Mouse (Mus musculus): ENCODE data around the gene Prrx1. TPM values are rescaled to one million over a fixed set of nuclear protein-coding genes. Genes with fewer than 3 reads are reported as not detected.

The Prrx1 gene
- polyA plus RNA-seq, 1 experiment from 2014 or later, result 5.7 TPM

DNA sequence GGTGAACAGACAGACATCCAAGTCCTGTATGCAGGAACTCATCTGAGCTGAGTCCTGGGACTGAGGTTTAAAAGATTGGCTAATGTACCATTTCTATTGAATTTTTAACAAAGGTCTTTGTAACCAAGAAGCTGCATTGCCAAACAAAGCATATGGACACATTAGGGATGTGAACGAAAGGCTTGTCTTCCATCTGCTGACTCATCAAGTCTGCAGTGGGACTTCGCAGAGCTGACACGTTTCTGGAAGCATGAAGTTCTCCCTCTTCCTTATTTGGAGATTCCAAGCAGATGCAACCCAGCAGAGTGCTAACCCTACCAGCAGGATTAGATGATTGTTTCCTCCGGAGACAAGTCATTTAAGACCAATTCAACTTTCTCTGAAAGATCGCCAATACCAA is 61.2 kb downstream of the Prrx1 start:
- H3K9me3 ChIP-seq (ENCODE audit: control insufficient read depth, low read length), result no peaks in the 10 kb centered on the region
- no peak overlapping the region for H3K27ac ChIP-seq (ENCODE audit: low read length)
- ATAC-seq, result no peak
- H3K9ac ChIP-seq (ENCODE audit: low read depth, low read length), result no peak overlapping the region
- H3K4me1 ChIP-seq (ENCODE audit: control insufficient read depth, insufficient read depth, low read length), result no peaks in the 10 kb centered on the region
- no peaks in the 10 kb centered on the region for H3K36me3 ChIP-seq (ENCODE audit: control insufficient read depth, insufficient read depth, low read length)
- H3K4me2 ChIP-seq (ENCODE audit: low read depth, low read length), result no peak overlapping the region
- 62% methylated on average over 5 of the region's 5 CpGs for WGBS
- no peak overlapping the region for H3K4me3 ChIP-seq (ENCODE audit: low read length)
- no peaks in the 10 kb centered on the region for H3K27me3 ChIP-seq (replicated peaks; ENCODE audit: control insufficient read depth, insufficient read depth, low read length)

DNA sequence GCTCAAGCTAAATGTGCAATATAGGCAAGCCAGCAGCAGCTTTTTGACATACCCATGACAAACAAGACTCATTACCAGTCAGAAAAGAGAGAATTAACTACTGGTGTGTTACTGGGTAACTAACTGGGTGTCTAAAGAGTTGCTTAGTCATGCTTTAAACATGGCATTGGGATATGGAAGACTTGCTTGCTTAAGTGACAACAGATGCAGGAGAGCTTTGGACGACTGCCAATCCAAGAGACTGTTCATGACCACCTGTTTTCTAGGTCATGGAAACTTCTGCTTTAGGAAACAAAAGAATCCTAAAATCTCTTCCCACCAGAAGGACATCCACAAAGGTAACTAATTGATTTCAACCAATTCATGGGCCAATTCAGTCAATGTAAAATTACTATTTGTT is 61.7 kb downstream of the Prrx1 start:
- no peaks in the 10 kb centered on the region for H3K36me3 ChIP-seq (ENCODE audit: control insufficient read depth, insufficient read depth, low read length)
- ATAC-seq, result no peak
- H3K4me3 ChIP-seq (ENCODE audit: low read length), result no peak overlapping the region
- no peak overlapping the region for H3K4me2 ChIP-seq (ENCODE audit: low read depth, low read length)
- H3K27ac ChIP-seq (ENCODE audit: low read length), result no peak overlapping the region
- H3K9ac ChIP-seq (ENCODE audit: low read depth, low read length), result no peak overlapping the region
- no peaks in the 10 kb centered on the region for H3K9me3 ChIP-seq (ENCODE audit: control insufficient read depth, low read length)
- no peaks in the 10 kb centered on the region for H3K27me3 ChIP-seq (replicated peaks; ENCODE audit: control insufficient read depth, insufficient read depth, low read length)
- H3K4me1 ChIP-seq (ENCODE audit: control insufficient read depth, insufficient read depth, low read length), result no peaks in the 10 kb centered on the region
- WGBS, result 97% methylated on average over 1 of the region's 1 CpGs

GRCm38 (mm10) chr1:163238950-163239349 is 74.6 kb downstream of the Prrx1 start:
- H3K36me3 ChIP-seq (ENCODE audit: control insufficient read depth, insufficient read depth, low read length), result no peaks in the 10 kb centered on the region
- H3K9ac ChIP-seq (ENCODE audit: low read depth, low read length), result no peak overlapping the region
- no peaks in the 10 kb centered on the region for H3K27me3 ChIP-seq (replicated peaks; ENCODE audit: control insufficient read depth, insufficient read depth, low read length)
- H3K27ac ChIP-seq (ENCODE audit: low read length), result no peak overlapping the region
- WGBS, result 63% methylated on average over 4 of the region's 4 CpGs
- no peak overlapping the region for H3K4me2 ChIP-seq (ENCODE audit: low read depth, low read length)
- no peak overlapping the region for H3K4me3 ChIP-seq (ENCODE audit: low read length)
- no peaks in the 10 kb centered on the region for H3K4me1 ChIP-seq (ENCODE audit: control insufficient read depth, insufficient read depth, low read length)
- no peak for ATAC-seq
- H3K9me3 ChIP-seq (ENCODE audit: control insufficient read depth, low read length), result no peaks in the 10 kb centered on the region

DNA sequence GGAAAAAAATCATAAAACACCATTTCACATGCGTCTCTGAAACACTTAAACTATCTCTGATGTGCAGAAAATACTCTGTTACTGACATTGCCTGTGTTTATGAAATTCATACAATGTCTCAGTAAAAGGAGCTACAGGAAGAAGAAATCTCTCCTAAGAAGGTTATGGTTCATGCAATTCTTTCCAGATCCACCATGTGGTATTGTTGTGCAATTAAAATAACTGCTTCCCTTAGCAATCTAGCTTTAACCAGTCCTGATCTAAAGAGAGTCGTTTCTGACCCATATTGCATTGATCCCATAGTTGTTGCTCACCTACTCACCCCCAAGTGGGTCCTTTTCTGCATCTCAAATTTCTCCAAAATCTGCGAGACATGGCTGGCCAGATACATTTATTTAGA is 82.3 kb downstream of the Prrx1 start:
- no peak overlapping the region for H3K4me2 ChIP-seq (ENCODE audit: low read depth, low read length)
- no peak overlapping the region for H3K4me3 ChIP-seq (ENCODE audit: low read length)
- H3K9me3 ChIP-seq (ENCODE audit: control insufficient read depth, low read length), result no peaks in the 10 kb centered on the region
- no peak overlapping the region for H3K27ac ChIP-seq (ENCODE audit: low read length)
- H3K36me3 ChIP-seq (ENCODE audit: control insufficient read depth, insufficient read depth, low read length), result no peaks in the 10 kb centered on the region
- no peak for ATAC-seq
- WGBS, result 73% methylated on average over 3 of the region's 3 CpGs
- H3K9ac ChIP-seq (ENCODE audit: low read depth, low read length), result no peak overlapping the region
- no peaks in the 10 kb centered on the region for H3K27me3 ChIP-seq (replicated peaks; ENCODE audit: control insufficient read depth, insufficient read depth, low read length)
- H3K4me1 ChIP-seq (ENCODE audit: control insufficient read depth, insufficient read depth, low read length), result no peaks in the 10 kb centered on the region

DNA sequence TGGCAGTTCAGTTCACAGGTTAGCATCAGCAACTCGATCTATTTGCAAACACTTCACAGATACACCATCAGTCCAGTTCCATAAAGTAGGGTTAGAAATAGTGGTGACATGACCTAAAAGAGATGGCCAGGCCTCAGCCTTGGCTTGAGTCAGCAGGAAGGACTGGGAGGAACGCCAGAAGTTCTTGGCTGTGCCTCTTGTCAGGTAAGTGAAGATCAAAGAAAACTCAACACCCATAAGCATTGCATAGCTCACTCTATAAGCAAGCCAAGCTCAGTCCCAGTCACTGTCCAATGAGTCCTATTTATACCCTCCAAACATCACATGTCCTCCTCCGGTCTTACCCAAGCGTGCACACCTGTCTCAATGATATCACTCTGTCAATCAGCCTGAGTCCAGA is 87.2 kb downstream of the Prrx1 start:
- no peak overlapping the region for H3K4me3 ChIP-seq (ENCODE audit: low read length)
- 85% methylated on average over 4 of the region's 4 CpGs for WGBS

DNA sequence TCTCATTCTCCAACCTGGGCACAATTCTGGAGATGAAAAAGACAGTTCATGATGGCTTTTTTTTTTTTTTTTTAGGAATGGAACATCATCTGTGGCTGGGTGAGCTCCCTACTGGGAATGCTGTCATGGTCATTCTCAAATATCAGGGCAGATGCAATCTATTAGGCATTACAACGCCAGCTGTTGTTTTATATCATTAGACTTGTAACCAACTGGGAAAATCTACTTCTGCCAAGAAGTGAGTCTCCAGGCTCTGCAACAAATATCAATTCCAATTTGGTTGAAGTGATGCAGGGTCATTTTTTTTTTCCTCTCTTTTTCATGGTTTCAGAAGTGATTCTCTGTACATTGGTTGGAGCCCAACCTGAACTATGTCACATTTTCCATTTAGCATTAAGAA is 91.7 kb downstream of the Prrx1 start:
- Histone ChIP-seq H3K4me3 (ENCODE audit: low read length) (no peak overlapping the region), H3K27me3 (replicated peaks; ENCODE audit: control insufficient read depth, insufficient read depth, low read length) (no peaks in the 10 kb centered on the region), H3K9ac (ENCODE audit: low read depth, low read length) (no peak overlapping the region), H3K9me3 (ENCODE audit: control insufficient read depth, low read length) (no peaks in the 10 kb centered on the region), H3K4me1 (ENCODE audit: control insufficient read depth, insufficient read depth, low read length) (no peaks in the 10 kb centered on the region), H3K27ac (ENCODE audit: low read length) (no peak overlapping the region), H3K36me3 (ENCODE audit: control insufficient read depth, insufficient read depth, low read length) (no peaks in the 10 kb centered on the region), H3K4me2 (ENCODE audit: low read depth, low read length) (no peak overlapping the region)
- ATAC-seq, result no peak
- 76% methylated on average over 1 of the region's 1 CpGs for WGBS

More for the DNA sequence above, 87.2 kb downstream of the Prrx1 start:
- Histone ChIP-seq H3K36me3 (ENCODE audit: control insufficient read depth, insufficient read depth, low read length) (no peaks in the 10 kb centered on the region), H3K27me3 (replicated peaks; ENCODE audit: control insufficient read depth, insufficient read depth, low read length) (no peaks in the 10 kb centered on the region), H3K27ac (ENCODE audit: low read length) (no peak overlapping the region), H3K9me3 (ENCODE audit: control insufficient read depth, low read length) (no peaks in the 10 kb centered on the region), H3K9ac (ENCODE audit: low read depth, low read length) (no peak overlapping the region), H3K4me2 (ENCODE audit: low read depth, low read length) (no peak overlapping the region), H3K4me1 (ENCODE audit: control insufficient read depth, insufficient read depth, low read length) (no peaks in the 10 kb centered on the region)
- no peak for ATAC-seq

GRCm38 (mm10) chr1:163208919-163209867 is 104.3 kb downstream of the Prrx1 start:
- WGBS, result 65% methylated on average over 14 of the region's 14 CpGs
- no peak overlapping the region for H3K4me2 ChIP-seq (ENCODE audit: low read depth, low read length)
- H3K27me3 ChIP-seq (replicated peaks; ENCODE audit: control insufficient read depth, insufficient read depth, low read length), result no peaks in the 10 kb centered on the region
- no peak overlapping the region for H3K4me3 ChIP-seq (ENCODE audit: low read length)
- no peak overlapping the region for H3K9ac ChIP-seq (ENCODE audit: low read depth, low read length)
- H3K36me3 ChIP-seq (ENCODE audit: control insufficient read depth, insufficient read depth, low read length), result no peaks in the 10 kb centered on the region
- H3K27ac ChIP-seq (ENCODE audit: low read length), result no peak overlapping the region
- no peak for ATAC-seq
- no peaks in the 10 kb centered on the region for H3K9me3 ChIP-seq (ENCODE audit: control insufficient read depth, low read length)
- H3K4me1 ChIP-seq (ENCODE audit: control insufficient read depth, insufficient read depth, low read length), result no peaks in the 10 kb centered on the region

- H3K27me3 ChIP-seq (replicated peaks; ENCODE audit: control insufficient read depth, insufficient read depth, low read length), result no peaks in the 10 kb centered on the region
- ATAC-seq, result no peak
- no peak overlapping the region for H3K4me2 ChIP-seq (ENCODE audit: low read depth, low read length)
- no peaks in the 10 kb centered on the region for H3K4me1 ChIP-seq (ENCODE audit: control insufficient read depth, insufficient read depth, low read length)
- no peaks in the 10 kb centered on the region for H3K9me3 ChIP-seq (ENCODE audit: control insufficient read depth, low read length)
- H3K36me3 ChIP-seq (ENCODE audit: control insufficient read depth, insufficient read depth, low read length), result no peaks in the 10 kb centered on the region
- 41% methylated on average over 2 of the region's 2 CpGs for whole genome bisulfite sequencing
- H3K4me3 ChIP-seq (ENCODE audit: low read length), result no peak overlapping the region
- no peak overlapping the region for H3K27ac ChIP-seq (ENCODE audit: low read length)
- H3K9ac ChIP-seq (ENCODE audit: low read depth, low read length), result no peak overlapping the region
Measured at GRCm38 (mm10) chr1:163198767-163199166, 114.7 kb downstream of the Prrx1 start.

- 69% methylated on average over 4 of the region's 4 CpGs for WGBS
- Histone ChIP-seq H3K4me2 (ENCODE audit: low read depth, low read length) (no peak overlapping the region), H3K27me3 (replicated peaks; ENCODE audit: control insufficient read depth, insufficient read depth, low read length) (no peaks in the 10 kb centered on the region), H3K27ac (ENCODE audit: low read length) (no peak overlapping the region), H3K36me3 (ENCODE audit: control insufficient read depth, insufficient read depth, low read length) (no peaks in the 10 kb centered on the region), H3K9me3 (ENCODE audit: control insufficient read depth, low read length) (no peaks in the 10 kb centered on the region), H3K4me3 (ENCODE audit: low read length) (no peak overlapping the region), H3K4me1 (ENCODE audit: control insufficient read depth, insufficient read depth, low read length) (no peaks in the 10 kb centered on the region), H3K9ac (ENCODE audit: low read depth, low read length) (no peak overlapping the region)
- ATAC-seq, result no peak
Measured at GRCm38 (mm10) chr1:163198059-163198458, 115.5 kb downstream of the Prrx1 start.
